Mouse (Mus musculus): ENCODE data around the gene Itgb1bp2. TPM values are rescaled to one million over a fixed set of nuclear protein-coding genes. Genes with fewer than 3 reads are reported as not detected.

Gene Itgb1bp2
- 0.23 TPM in 1 of 2 replicates, not detected in the other for polyA plus RNA-seq (2012; rRNA removed)

DNA sequence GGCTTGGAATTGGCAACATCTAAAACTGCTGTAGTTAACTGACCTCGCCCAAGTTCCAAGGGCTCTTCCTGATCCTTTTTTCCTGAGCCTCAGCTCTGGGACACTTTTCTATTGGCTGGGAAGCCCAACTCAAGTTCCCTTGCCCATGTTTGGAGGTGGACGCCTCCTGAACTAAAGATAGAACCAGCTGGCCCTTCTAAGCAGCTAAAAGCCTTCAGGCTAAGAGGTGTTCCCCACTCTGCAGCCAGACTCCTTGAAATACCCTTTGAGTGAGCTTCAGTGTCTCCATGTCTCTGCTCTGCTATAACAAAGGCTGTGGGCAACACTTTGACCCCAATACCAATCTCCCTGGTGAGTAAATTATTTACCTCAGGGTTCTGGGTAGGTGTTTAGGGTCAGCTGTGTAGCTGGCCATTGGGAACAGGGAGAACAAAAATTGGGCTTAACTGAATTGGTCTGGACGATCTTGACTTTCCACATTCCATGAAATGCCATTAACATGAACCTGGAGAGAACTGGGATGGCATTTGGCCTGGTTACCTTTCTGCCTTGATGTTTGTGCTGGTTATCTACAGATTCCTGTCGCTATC, at the start of gene Itgb1bp2:
Gene Itgb1bp2, plus strand, starts transcription at position 203 of the 590 bp plus-strand sequence.

DNA sequence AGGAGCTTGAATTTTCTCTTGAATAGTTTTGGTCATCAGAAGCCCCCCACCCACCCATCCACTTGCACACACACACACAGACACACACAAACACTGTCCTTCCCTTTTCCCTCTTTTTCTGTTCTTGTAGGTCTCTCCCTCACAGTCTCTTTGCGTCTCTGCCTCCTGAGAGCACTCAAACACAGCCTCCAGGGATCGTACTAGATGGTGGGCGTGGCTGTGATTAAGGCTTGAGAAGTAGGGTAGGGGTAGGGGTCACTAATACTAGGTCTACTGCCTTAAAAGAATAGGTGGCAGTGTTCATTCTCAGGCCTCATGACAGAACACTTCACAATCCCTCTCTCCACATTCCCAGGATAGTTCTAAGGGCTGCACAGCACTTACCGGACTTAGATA, 28.2 kb upstream of the Itgb1bp2 start, which contains the start of gene Zmym3:
Gene Zmym3, minus strand, starts transcription at position 150 of the 396 bp plus-strand sequence.

DNA sequence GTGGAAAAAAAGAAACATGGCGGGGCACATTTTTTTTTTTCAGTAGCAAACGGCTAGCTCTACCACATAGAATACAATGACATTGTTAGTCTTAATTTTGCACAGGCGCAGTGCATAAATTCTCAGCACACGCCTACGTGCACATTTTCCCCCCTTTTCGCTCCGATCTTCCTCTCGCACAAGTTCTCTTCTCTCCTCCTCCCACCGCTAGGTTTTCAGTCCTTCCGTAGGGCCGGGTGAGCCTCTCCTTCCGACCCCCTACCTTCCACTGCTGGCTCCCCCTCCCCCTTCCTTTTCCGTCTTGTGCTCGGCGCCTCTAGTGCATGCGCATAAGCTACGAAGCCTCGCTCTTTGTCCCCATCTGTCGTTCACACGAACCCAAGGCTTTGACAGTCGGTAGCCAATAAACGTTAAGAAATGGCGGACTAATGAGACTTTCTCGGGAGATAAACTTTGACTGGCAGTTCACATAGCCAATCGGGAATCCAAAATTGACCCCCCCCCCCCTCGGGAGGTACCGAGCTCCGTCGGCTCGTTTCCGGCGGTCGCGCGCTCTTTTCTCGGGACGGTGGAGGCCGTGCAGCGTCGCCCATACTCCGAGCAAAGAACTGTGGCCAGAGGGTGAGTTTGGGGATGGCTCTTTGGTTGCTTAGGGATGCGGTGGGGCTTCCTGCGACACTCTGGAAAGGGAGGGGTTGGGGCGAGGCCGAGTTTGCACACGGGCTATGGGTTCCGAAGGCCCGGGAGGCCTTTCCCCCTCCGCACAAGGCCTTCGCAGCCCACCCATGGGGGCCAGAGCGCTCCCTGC, 19.5 kb upstream of the Itgb1bp2 start, which contains the start of gene Nono:
Gene Nono, plus strand, starts transcription at position 177 of the 808 bp plus-strand sequence.

Other genes with a start within 250 kb of the Itgb1bp2 start
- 10.1 and 11.9 TPM in 2 replicates for gene Snx12, start 226.5 kb upstream of the Itgb1bp2 start, polyA plus RNA-seq (2012; rRNA removed)
- 47.3 and 51.5 TPM in 2 replicates for gene Foxo4, start 194.6 kb upstream of the Itgb1bp2 start, polyA plus RNA-seq (2012; rRNA removed)
- gene Gm614, start 185.1 kb upstream of the Itgb1bp2 start, polyA plus RNA-seq (2012; rRNA removed) = not detected in 2 replicates
- 5.0 and 6.7 TPM in 2 replicates for gene Il2rg, start 180.8 kb upstream of the Itgb1bp2 start, polyA plus RNA-seq (2012; rRNA removed)
- not detected in 2 replicates for gene Gm20489, start 180.1 kb upstream of the Itgb1bp2 start, polyA plus RNA-seq (2012; rRNA removed)
- gene Med12, start 175.1 kb upstream of the Itgb1bp2 start, polyA plus RNA-seq (2012; rRNA removed) = 105 and 201 TPM in 2 replicates
- gene Nlgn3, start 149.9 kb upstream of the Itgb1bp2 start, polyA plus RNA-seq (2012; rRNA removed) = 0.42 and 0.56 TPM in 2 replicates
- gene Gjb1, start 72.7 kb upstream of the Itgb1bp2 start, polyA plus RNA-seq (2012; rRNA removed) = 4.3 and 4.8 TPM in 2 replicates
- 83.2 and 114 TPM in 2 replicates for gene Zmym3, start 28.2 kb upstream of the Itgb1bp2 start, polyA plus RNA-seq (2012; rRNA removed)
- gene Nono, start 19.8 kb upstream of the Itgb1bp2 start, polyA plus RNA-seq (2012; rRNA removed) = 116 and 152 TPM in 2 replicates
- 1.1 and 1.3 TPM in 2 replicates for gene Taf1, start 83.6 kb downstream of the Itgb1bp2 start, polyA plus RNA-seq (2012; rRNA removed)
- gene Ogt, start 191.0 kb downstream of the Itgb1bp2 start, polyA plus RNA-seq (2012; rRNA removed) = 72.2 and 87.5 TPM in 2 replicates